ENCODE assay signal across 11 mouse cellular contexts in the genomic region with DNA sequence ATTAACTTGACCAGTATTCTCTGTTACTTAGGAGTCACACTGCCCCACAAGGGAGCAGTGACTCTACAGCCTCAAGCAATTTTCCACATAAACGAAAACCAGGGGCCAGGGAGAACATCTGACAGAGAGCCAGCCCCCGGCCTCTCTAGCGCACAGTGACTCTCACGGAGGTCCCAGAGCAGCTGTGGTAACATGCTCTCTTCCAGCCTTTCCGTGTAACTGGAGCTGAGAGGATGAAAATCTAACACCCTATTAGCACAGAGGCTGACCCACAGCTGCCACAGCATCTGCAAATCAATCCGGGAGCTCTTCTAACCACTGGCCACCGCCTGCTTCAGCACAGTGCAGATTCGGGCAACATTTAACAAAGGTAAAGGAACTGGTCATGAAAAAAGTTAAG.
A peak's percentile ranks its signal among the peaks of the same experiment; 100 is the strongest.
DNase-seq lines count a peak whose midpoint lies in the region; ATAC-seq lines count a peak whose summit lies in the region.
"Had no signal": no experiment of that assay in that cellular context is flagged by ENCODE, and none has a peak within 500 bp of the region (broad histone marks: within the 10 kb centered on the region; RNA-seq: fewer than 3 reads in every experiment).

No protein-coding gene starts in this region.

- no peaks in the 10 kb centered on the region for H3K9me3 ChIP-seq in hindbrain, embryonic 11.5 days (ENCODE audit: control insufficient read depth, low read length)
- H3K9me3 ChIP-seq in hindbrain, embryonic 13.5 days = no peaks in the 10 kb centered on the region
- H3K9me3 ChIP-seq in intestine, embryonic 16.5 days (ENCODE audit: control insufficient read depth, low read length) = no peaks in the 10 kb centered on the region
- H3K9me3 ChIP-seq: hindbrain, embryonic 15.5 days had no signal

- H3K9ac ChIP-seq in hindbrain, embryonic 11.5 days (ENCODE audit: low read depth, low read length) = no peak overlapping the region
- no peak overlapping the region for H3K9ac ChIP-seq in hindbrain, embryonic 13.5 days
- H3K9ac ChIP-seq in intestine, embryonic 16.5 days (ENCODE audit: low read depth, low read length) = no peak overlapping the region
- H3K9ac ChIP-seq: hindbrain, embryonic 15.5 days had no signal

- H3K4me1 ChIP-seq in hindbrain, embryonic 11.5 days (replicated peaks; ENCODE audit: control insufficient read depth, insufficient read depth, low read length) = no peaks in the 10 kb centered on the region
- H3K4me1 ChIP-seq in hindbrain, embryonic 13.5 days (replicated peaks) = no peaks in the 10 kb centered on the region
- no peaks in the 10 kb centered on the region for H3K4me1 ChIP-seq in intestine, embryonic 16.5 days (ENCODE audit: control insufficient read depth, insufficient read depth, low read length)

- ATAC-seq in hindbrain, embryonic 11.5 days (ENCODE audit: low FRiP score) = no peak
- ATAC-seq in hindbrain, embryonic 13.5 days (ENCODE audit: low FRiP score) = no peak
- no peak for ATAC-seq in intestine, embryonic 16.5 days

- 0 out of 2 replicates have a peak, but pooled peaks cover 2% of the 10 kb centered on the region for H3K36me3 ChIP-seq in hindbrain, embryonic 11.5 days (ENCODE audit: control insufficient read depth, insufficient read depth, low read length)
- H3K36me3 ChIP-seq in hindbrain, embryonic 13.5 days = peaks cover 59% of the 10 kb centered on the region
- peaks cover 5% of the 10 kb centered on the region for H3K36me3 ChIP-seq in intestine, embryonic 16.5 days (ENCODE audit: control insufficient read depth, insufficient read depth, low read length)

- H3K4me3 ChIP-seq in hindbrain, embryonic 11.5 days (ENCODE audit: low read depth, low read length) = no peak overlapping the region
- H3K4me3 ChIP-seq in hindbrain, embryonic 13.5 days = no peak overlapping the region
- no peak overlapping the region for H3K4me3 ChIP-seq in intestine, embryonic 16.5 days (ENCODE audit: low read length)
- H3K4me3 ChIP-seq: hindbrain, embryonic 15.5 days had no signal

- no peak overlapping the region for H3K4me2 ChIP-seq in hindbrain, embryonic 11.5 days (replicated peaks; ENCODE audit: low read depth, low read length)
- no peak overlapping the region for H3K4me2 ChIP-seq in hindbrain, embryonic 13.5 days
- H3K4me2 ChIP-seq in intestine, embryonic 16.5 days (ENCODE audit: low read depth, low read length) = no peak overlapping the region
- H3K4me2 ChIP-seq: hindbrain, embryonic 15.5 days had no signal

- DNase-seq in hindbrain, embryonic 11.5 days (ENCODE audit: low spot score) = peak; percentile 8
- DNase-seq in 3T3-L1 (ENCODE audit: low read depth, low spot score) = peak; percentile 2
- peak; percentile 27 for DNase-seq in embryo, embryonic 11 days
- DNase-seq in kidney, postnatal 10 days = peak; percentile 63
- no peak for DNase-seq in cerebellum, adult 9-10 months
- no peak for DNase-seq in right cerebral cortex, postnatal 14 days
- DNase-seq: adrenal gland, adult 2 months; left cerebral cortex, postnatal 4 days had no signal

- H3K27me3 ChIP-seq in hindbrain, embryonic 11.5 days (ENCODE audit: control insufficient read depth, insufficient read depth, low read length) = no peaks in the 10 kb centered on the region
- H3K27me3 ChIP-seq in hindbrain, embryonic 13.5 days = no peaks in the 10 kb centered on the region
- H3K27me3 ChIP-seq in intestine, embryonic 16.5 days (replicated peaks; ENCODE audit: control insufficient read depth, insufficient read depth, low read length) = no peaks in the 10 kb centered on the region
- H3K27me3 ChIP-seq: hindbrain, embryonic 15.5 days had no signal

- H3K27ac ChIP-seq in hindbrain, embryonic 11.5 days (ENCODE audit: low read depth, low read length) = no peak overlapping the region
- no peak overlapping the region for H3K27ac ChIP-seq in hindbrain, embryonic 13.5 days
- no peak overlapping the region for H3K27ac ChIP-seq in intestine, embryonic 16.5 days (ENCODE audit: low read length)
- H3K27ac ChIP-seq: hindbrain, embryonic 15.5 days had no signal

- 75% methylated on average over 8 of the region's 8 CpGs for WGBS in hindbrain, embryonic 11.5 days
- WGBS in hindbrain, embryonic 13.5 days = 73% methylated on average over 8 of the region's 8 CpGs
- WGBS in intestine, embryonic 16.5 days = 71% methylated on average over 8 of the region's 8 CpGs

Comparison
In these comparisons a context has a peak if more than half of its experiments do, and no peak if none do; other contexts are left out.
1. DNase-seq: peak in hindbrain, embryonic 11.5 days (single experiment), 3T3-L1 (single experiment), embryo, embryonic 11 days (single experiment) and kidney, postnatal 10 days (single experiment); none in cerebellum, adult 9-10 months (single experiment) and right cerebral cortex, postnatal 14 days (single experiment).